Mouse (Mus musculus) forebrain, embryonic 10.5 days (tissue): ENCODE measurements around the gene Eepd1. TPM values are rescaled to one million over a fixed set of nuclear protein-coding genes. Genes with fewer than 3 reads are reported as not detected.

ENCODE experiments used
- DNase-seq: peaks from one replicate; pipeline ENCODE4 v3.0.0-alpha.2; 2017; ENCODE audit warnings: low spot score; ENCODE audit errors: extremely low spot score
- H3K27ac ChIP-seq: fragments of 300-500 bp; sonication (generic); 2 replicates; pipeline ENCODE4 v1.5.1; 2016; ENCODE audit warnings: mild to moderate bottlenecking
- H3K27me3 ChIP-seq: fragments of 300-500 bp; sonication (generic); 2 replicates; pipeline ENCODE4 v1.6.1; 2016; ENCODE audit warnings: mild to moderate bottlenecking; ENCODE audit not compliant: poor library complexity, severe bottlenecking
- H3K36me3 ChIP-seq: fragments of 300-500 bp; sonication (generic); replicated peaks from 2 replicates; pipeline ENCODE4 v1.6.1; 2016; ENCODE audit warnings: mild to moderate bottlenecking, moderate library complexity
- H3K4me1 ChIP-seq: fragments of 300-500 bp; sonication (generic); 2 replicates; pipeline ENCODE4 v1.6.1; 2016
- H3K4me3 ChIP-seq: fragments of 300-500 bp; sonication (generic); 2 replicates; pipeline ENCODE4 v1.5.1; 2016; ENCODE audit warnings: mild to moderate bottlenecking, moderate library complexity
- H3K9me3 ChIP-seq: fragments of 300-500 bp; sonication (generic); 2 replicates; pipeline ENCODE4 v1.6.1; 2016; ENCODE audit warnings: mild to moderate bottlenecking, moderate library complexity
- WGBS: fragments of 180-500 bp; shearing (Covaris S2); methylation state at CpG from one replicate; pipeline ENCODE4 v1.1.7; 2016; 5-methylcytosine and 5-hydroxymethylcytosine counted together
- polyA plus RNA-seq: library from polyadenylated mRNA; unstranded; fragments of >200 nt; fragmentation: Nextera tagmentation; extraction: Ambion mirVana; gene quantifications from 2 replicates; pipeline ENCODE4 v1.2.1, GENCODE M21; 2016

Eepd1 gene
- polyA plus RNA-seq, 1 experiment from 2014 or later = 11.6 TPM

GRCm38 (mm10) chr9:25573753-25574152 is 92.4 kb downstream of the Eepd1 start:
- WGBS = 40% methylated on average over 7 of the region's 7 CpGs
- Histone ChIP-seq H3K27ac (no peak overlapping the region; the same call in 1 of the 2 replicates), H3K27me3 (no peaks in the 10 kb centered on the region), H3K36me3 (no peaks in the 10 kb centered on the region), H3K9me3 (no peaks in the 10 kb centered on the region), H3K4me1 (peaks cover 28% of the 10 kb centered on the region), H3K4me3 (no peak overlapping the region)
- DNase-seq = no peak

- no peak for DNase-seq
- no peaks in the 10 kb centered on the region for H3K27me3 ChIP-seq
- 60% methylated on average over 4 of the region's 4 CpGs for WGBS
- H3K4me3 ChIP-seq = no peak overlapping the region
- H3K4me1 ChIP-seq = peaks cover 28% of the 10 kb centered on the region
- H3K36me3 ChIP-seq = no peaks in the 10 kb centered on the region
- H3K9me3 ChIP-seq = no peaks in the 10 kb centered on the region
- no peak overlapping the region for H3K27ac ChIP-seq
Observed at GRCm38 (mm10) chr9:25574186-25574585, 92.8 kb downstream of the Eepd1 start.

GRCm38 (mm10) chr9:25578674-25579596 is 97.6 kb downstream of the Eepd1 start:
- no peak overlapping the region for H3K27ac ChIP-seq

GRCm38 (mm10) chr9:25583621-25584020 is 102.3 kb downstream of the Eepd1 start:
- Histone ChIP-seq H3K27me3 (no peaks in the 10 kb centered on the region), H3K36me3 (0 out of 2 replicates have a peak, but pooled peaks cover 4% of the 10 kb centered on the region), H3K9me3 (no peaks in the 10 kb centered on the region), H3K4me3 (no peak overlapping the region), H3K4me1 (no peaks in the 10 kb centered on the region), H3K27ac (no peak overlapping the region)
- WGBS = 98% methylated on average over 2 of the region's 2 CpGs
- DNase-seq = no peak

More at GRCm38 (mm10) chr9:25578674-25579596, 97.6 kb downstream of the Eepd1 start:
- Histone ChIP-seq H3K4me1 (peaks cover 4% of the 10 kb centered on the region; the same call in 1 of the 2 replicates), H3K36me3 (no peaks in the 10 kb centered on the region), H3K9me3 (no peaks in the 10 kb centered on the region), H3K4me3 (no peak overlapping the region), H3K27me3 (no peaks in the 10 kb centered on the region)
- no peak for DNase-seq
- 89% methylated on average over 7 of the region's 7 CpGs for WGBS

- DNase-seq = no peak
- no peak overlapping the region for H3K4me3 ChIP-seq
- no peaks in the 10 kb centered on the region for H3K4me1 ChIP-seq
- H3K36me3 ChIP-seq = peaks cover 7% of the 10 kb centered on the region; the same call in 1 of the 2 replicates
- 63% methylated on average over 1 of the region's 1 CpGs for WGBS
- H3K27me3 ChIP-seq = no peaks in the 10 kb centered on the region
- H3K9me3 ChIP-seq = no peaks in the 10 kb centered on the region
- H3K27ac ChIP-seq = no peak overlapping the region
Observed at GRCm38 (mm10) chr9:25585614-25586013, 104.3 kb downstream of the Eepd1 start.

GRCm38 (mm10) chr9:25588581-25588980 is 107.2 kb downstream of the Eepd1 start:
- peaks cover 7% of the 10 kb centered on the region; the same call in 1 of the 2 replicates for H3K36me3 ChIP-seq
- H3K4me3 ChIP-seq = no peak overlapping the region
- no peaks in the 10 kb centered on the region for H3K9me3 ChIP-seq
- no peaks in the 10 kb centered on the region for H3K27me3 ChIP-seq
- H3K27ac ChIP-seq = no peak overlapping the region
- no peak for DNase-seq
- 91% methylated on average over 2 of the region's 2 CpGs for WGBS
- peaks cover 18% of the 10 kb centered on the region for H3K4me1 ChIP-seq

- Histone ChIP-seq H3K4me1 (peaks cover 18% of the 10 kb centered on the region), H3K36me3 (peaks cover 7% of the 10 kb centered on the region; the same call in 1 of the 2 replicates), H3K27ac (no peak overlapping the region), H3K27me3 (no peaks in the 10 kb centered on the region), H3K4me3 (no peak overlapping the region), H3K9me3 (no peaks in the 10 kb centered on the region)
- no peak for DNase-seq
- WGBS = 58% methylated on average over 4 of the region's 4 CpGs
Observed at GRCm38 (mm10) chr9:25590740-25591139, 109.4 kb downstream of the Eepd1 start.

- Histone ChIP-seq H3K9me3 (no peaks in the 10 kb centered on the region), H3K4me1 (peaks cover 18% of the 10 kb centered on the region), H3K4me3 (0 out of 2 replicates have a peak overlapping the region, but pooled peaks have one; percentile 11), H3K27ac (0 out of 2 replicates have a peak overlapping the region, but pooled peaks have one; percentile 2), H3K27me3 (no peaks in the 10 kb centered on the region), H3K36me3 (peaks cover 7% of the 10 kb centered on the region; the same call in 1 of the 2 replicates)
- 29% methylated on average over 15 of the region's 15 CpGs for WGBS
- peak; percentile 50 for DNase-seq
Observed at GRCm38 (mm10) chr9:25591390-25592354, 110.3 kb downstream of the Eepd1 start.

- Histone ChIP-seq H3K27me3 (no peaks in the 10 kb centered on the region), H3K9me3 (no peaks in the 10 kb centered on the region), H3K4me3 (no peak overlapping the region), H3K4me1 (peaks cover 18% of the 10 kb centered on the region), H3K36me3 (peaks cover 4% of the 10 kb centered on the region; the same call in 1 of the 2 replicates), H3K27ac (no peak overlapping the region)
- no peak for DNase-seq
- 75% methylated on average over 4 of the region's 4 CpGs for WGBS
Observed at GRCm38 (mm10) chr9:25592355-25592955, 111.1 kb downstream of the Eepd1 start.

- Histone ChIP-seq H3K4me1 (no peaks in the 10 kb centered on the region), H3K36me3 (no peaks in the 10 kb centered on the region), H3K4me3 (no peak overlapping the region), H3K27me3 (no peaks in the 10 kb centered on the region), H3K9me3 (no peaks in the 10 kb centered on the region), H3K27ac (no peak overlapping the region)
- 71% methylated on average over 2 of the region's 2 CpGs for WGBS
- DNase-seq = no peak
Observed at GRCm38 (mm10) chr9:25624744-25625143, 143.4 kb downstream of the Eepd1 start.

- WGBS = 80% methylated on average over 5 of the region's 5 CpGs
- DNase-seq = no peak
- no peaks in the 10 kb centered on the region for H3K9me3 ChIP-seq
- H3K4me1 ChIP-seq = no peaks in the 10 kb centered on the region
- H3K27me3 ChIP-seq = no peaks in the 10 kb centered on the region
- no peak overlapping the region for H3K4me3 ChIP-seq
- no peaks in the 10 kb centered on the region for H3K36me3 ChIP-seq
- H3K27ac ChIP-seq = no peak overlapping the region
Observed at GRCm38 (mm10) chr9:25629531-25630099, 148.3 kb downstream of the Eepd1 start.
